Mouse (Mus musculus) ovary, postnatal 36 days (tissue): ENCODE measurements around the gene Alpk3.

Experiments used
- DNase-seq: peaks from one replicate; pipeline ENCODE4 v3.0.0; 2022; ENCODE audit warnings: low spot score, mixed read lengths

Alpk3 gene

DNA sequence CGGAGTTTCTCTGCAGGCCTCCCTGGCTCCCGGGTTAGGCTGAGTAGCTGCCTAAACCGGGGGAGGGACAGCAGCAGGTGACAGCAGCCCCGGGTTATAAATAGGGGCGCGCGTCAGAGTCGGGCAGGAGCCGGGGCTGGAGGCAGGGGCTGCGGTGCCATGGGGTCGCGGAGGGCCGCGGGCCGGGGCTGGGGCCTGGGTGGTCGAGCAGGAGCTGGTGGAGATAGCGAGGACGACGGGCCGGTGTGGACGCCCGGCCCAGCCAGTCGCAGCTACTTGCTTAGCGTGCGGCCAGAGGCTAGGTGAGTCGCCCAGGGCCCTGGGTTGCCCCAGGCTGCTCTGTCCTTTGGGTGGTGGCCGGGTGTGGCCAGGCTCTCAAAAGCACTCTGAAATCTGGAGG is at the start of gene Alpk3:
Gene Alpk3, plus strand, starts transcription at position 130 of the 400 bp plus-strand sequence.
- peak; percentile 38 for DNase-seq

DNA sequence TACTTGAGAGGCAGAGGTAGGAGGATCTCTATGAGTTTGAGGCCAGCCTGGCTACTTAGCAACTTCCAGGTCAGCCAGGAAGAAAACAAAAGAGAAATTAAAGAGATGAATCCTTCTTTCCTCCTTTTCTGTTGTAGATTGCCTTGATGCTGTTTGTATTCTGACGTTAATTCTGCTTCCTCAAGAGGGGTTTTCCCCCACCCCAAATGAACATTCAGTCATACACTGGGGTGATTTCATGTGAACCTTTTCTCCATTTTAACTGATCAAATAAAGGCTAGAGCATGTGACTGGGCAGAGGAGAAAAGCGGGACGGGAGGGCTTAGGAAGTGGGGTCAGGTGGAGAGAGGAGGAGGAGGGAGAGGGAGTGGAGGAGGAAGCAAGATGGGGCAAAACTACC is 49.1 kb upstream of the Alpk3 start:
- DNase-seq = no peak

DNA sequence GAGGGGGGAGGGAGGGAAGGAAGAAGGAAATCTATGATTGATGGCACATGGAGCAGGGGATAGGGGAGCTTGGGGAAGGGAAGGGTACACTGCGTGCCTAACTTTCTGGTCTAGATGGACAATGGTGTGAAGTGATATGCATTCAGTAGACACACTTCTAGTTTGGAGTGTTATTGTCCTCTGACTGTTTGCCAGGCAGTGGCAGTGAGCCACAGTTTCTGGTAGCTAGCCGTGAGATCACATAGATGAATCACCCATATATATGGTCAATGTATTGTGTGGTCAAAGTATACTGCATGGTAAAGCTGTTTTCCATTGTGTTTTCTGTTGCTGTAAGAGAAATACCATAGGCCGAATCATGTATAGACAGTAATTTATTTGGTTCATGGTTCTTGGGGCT is 45.8 kb upstream of the Alpk3 start:
- DNase-seq = no peak

DNA sequence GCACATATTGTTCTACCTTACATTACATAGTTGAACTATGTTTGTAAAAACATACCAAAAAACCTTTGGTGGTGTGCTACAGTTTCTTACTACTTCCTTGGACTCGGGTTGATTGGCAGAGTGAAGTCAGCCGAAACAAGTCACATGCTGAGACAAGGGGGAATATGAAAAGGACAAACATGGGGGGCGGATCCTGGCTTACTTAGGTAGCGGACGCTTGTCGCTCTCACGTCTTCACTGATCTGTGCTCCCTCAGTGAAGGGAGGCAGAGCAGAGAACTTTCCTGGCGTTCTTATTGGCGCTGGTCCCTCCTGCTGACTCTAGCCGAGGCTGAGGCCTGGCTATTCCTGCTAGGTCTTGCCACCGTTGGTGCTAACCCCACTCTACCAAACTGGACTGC is 37.1 kb upstream of the Alpk3 start:
- DNase-seq = no peak

DNA sequence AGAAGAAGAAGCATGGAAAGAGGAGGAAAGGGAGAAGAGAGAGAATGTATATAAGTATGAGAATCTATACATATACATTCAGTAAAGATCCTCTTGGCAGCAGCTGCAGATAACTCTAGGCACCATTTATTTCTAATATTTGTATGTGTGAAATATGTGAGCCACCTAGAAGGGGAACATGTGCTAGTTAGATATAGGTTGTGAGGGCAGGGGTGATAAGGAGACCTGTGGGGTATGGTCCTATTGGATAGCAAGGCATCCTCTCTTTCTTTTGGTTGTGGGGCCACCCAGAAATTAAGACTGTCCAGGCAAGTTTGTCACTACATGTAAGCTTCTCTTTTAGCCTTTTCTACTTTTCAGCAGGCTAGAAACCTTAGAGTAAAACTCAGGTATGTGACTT is 34.7 kb upstream of the Alpk3 start:
- DNase-seq = no peak

DNA sequence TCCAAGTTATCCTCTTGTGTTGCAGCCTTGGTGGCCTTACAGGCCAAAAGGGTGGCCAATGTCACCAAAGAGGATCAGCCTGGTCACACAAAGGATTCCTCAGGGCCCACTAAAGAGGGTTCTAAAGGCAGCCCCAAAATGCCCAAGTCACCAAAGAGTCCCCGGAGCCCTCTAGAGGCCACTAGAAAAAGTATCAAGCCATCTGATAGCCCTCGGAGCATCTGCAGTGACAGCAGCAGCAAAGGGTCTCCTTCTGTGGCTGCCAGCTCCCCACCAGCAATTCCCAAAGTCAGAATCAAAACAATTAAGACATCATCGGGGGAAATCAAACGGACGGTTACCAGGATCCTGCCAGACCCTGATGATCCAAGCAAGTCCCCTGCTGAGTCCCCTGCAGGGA is 33.3 kb upstream of the Alpk3 start:
- DNase-seq = no peak

DNA sequence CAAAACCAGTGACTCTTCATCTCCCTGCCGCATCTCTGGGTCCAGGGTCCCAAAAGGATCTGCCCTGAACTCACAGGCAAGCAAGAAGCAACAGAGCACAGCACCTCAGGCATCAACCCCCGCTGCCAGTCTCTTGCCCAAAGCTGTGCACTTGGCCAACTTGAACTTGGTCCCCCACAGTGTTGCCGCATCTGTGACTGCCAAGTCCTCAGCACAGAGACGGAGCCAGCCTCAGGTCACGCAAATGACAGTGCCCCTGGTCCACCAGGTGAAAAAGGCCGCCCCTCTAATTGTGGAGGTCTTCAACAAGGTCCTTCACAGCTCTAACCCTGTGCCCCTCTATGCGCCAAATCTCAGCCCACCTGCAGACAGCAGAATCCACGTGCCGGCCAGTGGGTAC is 32.7 kb upstream of the Alpk3 start:
- no peak for DNase-seq

DNA sequence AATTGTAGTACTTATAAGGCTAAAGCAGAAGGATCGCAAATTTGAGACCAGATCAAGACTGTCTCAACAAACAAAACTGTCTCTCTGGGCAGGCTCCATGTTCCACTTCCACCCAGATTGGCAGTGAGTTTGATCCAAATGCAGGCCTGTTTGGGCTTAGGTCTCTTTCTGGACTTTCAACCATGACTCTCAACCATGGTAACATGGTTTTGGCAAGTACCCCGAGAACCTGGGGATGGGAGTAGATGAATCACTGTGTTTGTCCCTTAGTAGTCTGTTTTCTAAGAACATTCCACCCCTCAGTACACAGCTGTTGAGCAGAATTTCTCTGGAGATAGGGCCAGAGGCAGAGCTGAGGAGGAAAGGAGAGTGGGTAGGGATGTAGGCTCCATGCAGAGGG is 31.6 kb upstream of the Alpk3 start:
- no peak for DNase-seq

DNA sequence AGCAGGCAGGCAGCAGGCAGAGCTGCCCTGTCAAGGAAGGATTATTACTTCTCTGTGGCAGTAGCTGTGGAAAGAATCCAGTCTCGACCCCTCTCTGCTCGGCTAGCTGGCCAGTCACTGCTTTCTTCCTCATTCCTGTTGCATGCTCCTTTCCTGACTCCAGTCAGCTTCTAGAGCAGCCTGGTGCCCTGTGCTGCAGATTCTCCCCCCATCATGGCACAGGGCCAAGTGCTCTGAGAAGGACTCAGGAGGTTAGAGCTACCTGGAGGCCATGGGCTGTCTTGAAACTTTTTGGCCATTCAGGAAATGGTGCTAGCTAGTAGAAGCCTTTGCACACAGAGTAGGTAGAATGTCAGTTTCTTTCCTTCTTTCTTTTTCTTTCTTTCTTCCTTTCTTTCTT is 17.7 kb upstream of the Alpk3 start:
- no peak for DNase-seq

DNA sequence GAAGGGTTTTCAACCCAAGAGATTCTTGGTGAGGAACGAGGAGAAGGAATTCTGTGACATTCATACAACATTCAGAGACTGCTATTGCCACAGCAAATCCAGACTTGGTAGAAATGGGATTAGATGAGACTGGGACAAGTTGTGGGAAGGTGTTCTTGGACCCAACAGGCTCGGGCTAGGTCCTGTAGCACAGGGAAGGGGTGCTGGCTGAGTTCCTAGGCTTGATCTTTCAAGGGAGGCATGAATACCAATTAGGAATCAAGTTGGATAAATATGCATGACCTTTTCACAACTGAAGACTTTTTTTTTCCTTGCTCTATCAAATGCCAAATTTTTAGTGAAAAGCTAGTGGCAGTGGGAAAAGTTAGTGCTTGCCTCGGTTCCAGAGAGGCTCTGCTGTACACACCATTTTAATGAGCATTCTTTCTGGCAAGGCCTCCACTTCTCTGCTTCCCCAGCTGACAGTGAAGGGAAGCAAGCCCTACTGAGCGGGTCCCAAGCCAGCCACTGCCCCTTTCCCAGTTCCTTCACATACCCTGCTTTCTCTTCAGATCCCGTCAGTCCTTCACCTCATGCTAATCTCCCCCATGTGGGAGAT is 14.3 kb upstream of the Alpk3 start:
- DNase-seq = no peak

DNA sequence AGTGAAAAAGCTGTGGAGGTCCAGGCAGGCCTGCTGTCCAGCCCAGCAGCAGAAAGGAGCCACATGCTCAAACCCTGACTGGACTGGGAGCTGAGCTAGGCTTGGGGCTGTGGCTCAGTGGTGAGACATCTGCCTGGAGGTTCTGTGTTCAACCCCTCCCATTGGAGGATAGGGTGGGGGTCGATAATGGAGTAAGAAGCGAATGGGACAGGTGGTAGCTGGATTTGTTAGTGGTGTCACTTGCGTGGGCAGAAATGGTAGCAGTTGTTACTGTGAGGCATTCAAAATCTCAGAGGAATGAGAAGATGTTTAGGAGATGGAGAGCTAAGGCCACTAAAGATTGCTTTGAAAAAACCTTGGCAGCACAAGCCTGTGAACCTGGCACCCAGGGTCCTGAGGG is 9.6 kb upstream of the Alpk3 start:
- no peak for DNase-seq

DNA sequence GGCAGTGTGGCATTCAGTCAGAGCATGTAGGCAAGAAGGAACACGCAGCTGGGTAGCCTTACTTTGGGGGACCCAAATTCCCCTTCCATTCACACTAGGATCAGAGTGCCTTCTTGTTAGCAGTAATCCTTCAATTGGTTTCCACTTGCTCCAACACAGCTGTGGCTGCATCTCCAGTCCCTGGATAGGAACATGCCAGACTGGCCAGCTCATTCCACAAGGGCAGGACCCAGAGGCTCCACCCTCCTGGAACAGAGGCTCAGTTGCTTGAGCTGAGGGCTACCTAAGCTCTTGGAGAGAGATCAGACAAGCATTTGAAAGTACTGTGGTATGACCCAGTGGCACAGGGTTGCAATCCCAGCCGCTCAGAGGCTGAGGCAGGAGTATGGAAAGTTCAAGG is 8.9 kb upstream of the Alpk3 start:
- no peak for DNase-seq

DNA sequence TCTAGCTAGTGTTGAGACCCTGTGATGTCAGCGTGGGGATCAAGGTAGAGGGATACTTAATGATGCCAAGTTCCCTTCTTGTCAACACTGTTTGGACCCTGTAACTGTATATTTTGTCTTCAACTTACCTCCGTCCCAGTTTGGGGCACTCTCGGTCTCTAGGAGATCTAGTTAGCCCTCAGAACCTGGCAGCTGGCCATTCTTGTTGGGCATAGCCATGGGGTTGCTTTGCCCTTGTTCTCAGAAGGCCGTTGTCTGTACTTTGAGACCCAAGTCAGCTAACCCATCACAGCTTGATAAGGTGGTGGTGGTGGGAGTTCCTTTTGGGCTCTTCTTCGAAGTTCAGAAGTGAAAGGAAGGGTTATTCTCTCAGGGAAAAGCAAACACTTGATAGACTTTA is 7.4 kb upstream of the Alpk3 start:
- DNase-seq = peak; percentile 66

DNA sequence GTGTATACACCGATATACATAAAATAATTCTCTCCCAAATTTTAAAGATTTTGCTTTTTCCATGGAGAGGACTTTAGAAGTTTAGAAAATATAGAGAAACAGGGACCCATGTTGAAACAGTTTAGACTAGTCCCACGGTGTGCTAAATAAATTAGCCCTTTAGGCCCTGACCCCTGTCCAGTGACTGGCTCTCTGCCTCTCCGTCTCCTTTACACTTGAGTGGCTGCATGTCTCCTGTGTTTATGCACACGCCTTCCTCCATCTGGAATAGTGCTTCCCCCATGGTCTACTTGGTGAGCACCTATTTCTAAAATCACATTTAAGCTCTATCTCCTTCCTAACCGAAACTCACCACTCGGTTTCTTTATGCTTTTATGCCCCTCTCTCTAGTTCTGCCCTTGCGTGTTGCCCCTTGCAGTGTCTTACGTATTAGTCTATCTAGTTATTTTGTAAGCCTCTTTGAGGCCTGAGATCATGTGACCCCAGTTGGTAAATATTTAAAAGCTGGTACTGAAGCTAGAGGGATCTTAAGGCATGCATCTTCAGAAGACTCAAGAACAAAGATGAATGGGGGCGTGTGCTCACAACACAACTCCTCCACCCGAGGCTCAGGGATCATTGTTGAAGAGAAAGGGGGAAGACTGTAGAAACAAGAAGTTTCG is 1.6 kb upstream of the Alpk3 start:
- DNase-seq = no peak

DNA sequence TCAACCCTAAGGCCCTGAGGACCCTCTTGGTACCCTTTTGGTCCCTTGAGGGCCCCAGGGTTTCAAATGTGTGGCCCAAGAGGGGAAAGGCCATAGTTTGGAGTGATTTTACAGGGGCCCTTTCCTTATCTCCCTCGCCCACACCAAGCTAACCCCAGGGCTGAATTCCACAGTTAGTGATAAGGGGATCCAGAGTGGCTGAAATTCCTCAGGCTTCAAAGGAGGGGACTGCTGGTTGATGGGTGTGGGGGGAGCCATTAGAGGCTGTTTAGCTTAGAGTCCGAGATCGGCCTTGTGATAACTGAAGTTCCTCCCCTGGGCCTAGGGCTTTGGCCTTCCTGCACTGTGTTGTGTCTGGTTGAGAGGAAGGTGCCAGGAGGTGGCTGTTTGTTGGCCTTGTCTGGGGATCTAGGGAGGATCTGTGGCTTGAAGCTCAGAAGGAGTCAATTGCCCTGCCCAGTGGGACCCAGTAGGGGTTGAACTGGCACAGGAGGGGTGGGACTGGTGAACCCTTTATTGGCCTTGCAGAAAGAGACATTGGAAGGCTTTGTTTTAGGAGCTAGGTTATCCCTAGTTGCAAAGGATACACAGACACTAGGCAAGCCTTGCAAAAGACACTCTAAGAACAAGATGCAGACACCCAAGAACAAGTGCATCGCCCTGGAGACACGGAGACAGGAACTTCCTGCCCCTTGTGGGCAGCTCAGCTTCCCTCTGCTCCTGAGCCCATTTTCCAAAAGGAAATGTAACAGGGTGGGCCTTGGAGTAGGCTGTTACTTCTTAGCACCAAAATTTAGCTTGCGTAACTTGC is 706 bp downstream of the Alpk3 start:
- peak; percentile 61 for DNase-seq

DNA sequence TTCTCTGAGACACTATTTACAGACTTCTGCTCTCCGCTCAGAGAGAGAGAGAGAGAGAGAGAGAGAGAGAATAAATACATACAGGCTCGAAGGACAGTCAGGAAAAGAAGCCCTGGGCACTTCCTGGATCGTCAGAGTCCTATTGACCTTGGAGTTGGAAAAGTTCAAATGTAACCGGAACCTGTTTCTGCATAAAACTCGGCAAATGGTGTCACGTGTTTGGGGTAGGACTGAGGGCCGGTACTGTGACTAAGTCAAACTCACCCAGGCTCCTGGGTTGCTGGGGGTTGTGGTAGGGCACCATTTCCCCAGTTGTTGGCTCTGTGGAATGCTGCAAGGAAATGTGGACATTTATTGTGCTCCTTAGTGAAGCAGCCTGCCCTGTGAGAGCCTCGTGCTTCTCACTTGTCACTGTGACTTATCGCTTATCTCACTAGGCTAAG is 1.3 kb downstream of the Alpk3 start:
- no peak for DNase-seq

DNA sequence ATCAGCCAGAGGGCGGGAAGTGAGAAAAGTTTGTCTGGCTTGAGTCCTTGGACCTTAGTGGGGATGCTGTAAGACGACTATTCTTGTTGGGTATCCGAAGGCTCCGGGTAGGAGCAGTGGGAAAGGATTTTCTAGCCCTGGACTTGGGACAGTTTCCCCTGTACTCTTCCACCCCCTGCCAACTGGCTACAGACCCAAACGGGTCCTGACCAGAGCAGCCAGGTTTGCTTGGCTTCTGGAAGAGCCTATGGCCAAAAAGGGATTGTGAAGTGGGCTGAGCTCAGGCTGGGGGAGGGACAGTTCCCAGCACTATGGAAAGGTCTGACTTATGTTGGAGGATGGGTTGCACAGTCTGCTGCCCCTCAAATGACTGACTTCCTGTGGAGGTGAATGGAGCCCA is 2.0 kb downstream of the Alpk3 start:
- no peak for DNase-seq

DNA sequence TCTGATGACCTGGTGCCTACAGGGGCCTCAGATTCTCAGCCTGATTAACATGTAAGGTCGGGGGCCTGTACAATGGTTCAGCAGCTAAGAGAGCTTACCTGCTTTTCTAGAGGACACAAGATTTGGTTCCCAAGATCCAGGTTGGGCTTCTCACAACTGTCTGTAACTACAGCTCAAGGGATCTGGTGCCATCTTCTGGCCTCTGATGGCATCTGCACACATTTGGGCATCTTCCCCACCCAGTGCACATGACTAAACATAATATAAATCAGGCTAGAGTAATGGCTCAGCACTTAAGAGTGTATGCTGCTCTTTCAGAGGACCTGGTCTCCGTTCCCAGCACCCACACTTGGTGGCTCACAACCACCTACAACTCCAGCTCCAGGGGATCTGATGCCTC is 3.5 kb downstream of the Alpk3 start:
- DNase-seq = no peak

DNA sequence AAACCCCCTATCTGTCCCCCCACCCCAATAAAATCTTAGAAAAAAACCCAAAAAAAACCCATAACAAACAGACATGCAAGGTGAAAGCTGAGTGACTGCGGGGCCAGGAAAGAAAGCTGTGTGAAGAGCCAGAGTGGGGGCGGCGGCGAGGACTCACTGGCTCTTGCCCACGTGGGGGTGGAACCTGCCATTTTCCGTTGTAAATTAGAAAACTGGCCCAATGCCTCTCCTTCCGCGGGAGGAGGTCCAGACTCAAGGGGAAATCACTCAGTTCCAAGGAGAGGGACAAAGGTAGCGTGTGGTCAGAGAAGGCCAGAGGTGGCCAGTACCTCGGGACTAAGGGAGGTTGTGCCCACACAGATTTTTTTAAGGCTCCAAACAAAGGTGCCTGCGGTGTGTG is 4.5 kb downstream of the Alpk3 start:
- no peak for DNase-seq

DNA sequence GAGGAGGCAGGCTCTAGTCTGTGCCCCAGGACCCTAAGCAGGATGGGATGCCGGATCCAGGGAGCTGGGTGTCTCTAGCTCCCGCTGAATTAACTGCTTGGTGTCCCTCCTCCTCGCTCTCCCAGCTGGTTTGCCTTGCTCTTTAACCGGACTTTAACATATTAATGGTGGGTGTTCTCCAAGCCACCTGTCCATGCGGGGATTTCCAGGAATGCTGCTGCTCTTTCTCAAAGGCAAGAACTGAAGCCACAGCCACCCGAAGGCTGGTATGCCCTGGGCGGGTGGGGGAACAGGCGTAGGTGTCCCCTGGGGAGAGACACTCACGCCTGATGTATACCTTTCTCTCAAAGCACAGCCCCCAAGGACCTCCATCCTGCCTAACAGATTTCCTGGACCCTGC is 5.9 kb downstream of the Alpk3 start:
- no peak for DNase-seq

DNA sequence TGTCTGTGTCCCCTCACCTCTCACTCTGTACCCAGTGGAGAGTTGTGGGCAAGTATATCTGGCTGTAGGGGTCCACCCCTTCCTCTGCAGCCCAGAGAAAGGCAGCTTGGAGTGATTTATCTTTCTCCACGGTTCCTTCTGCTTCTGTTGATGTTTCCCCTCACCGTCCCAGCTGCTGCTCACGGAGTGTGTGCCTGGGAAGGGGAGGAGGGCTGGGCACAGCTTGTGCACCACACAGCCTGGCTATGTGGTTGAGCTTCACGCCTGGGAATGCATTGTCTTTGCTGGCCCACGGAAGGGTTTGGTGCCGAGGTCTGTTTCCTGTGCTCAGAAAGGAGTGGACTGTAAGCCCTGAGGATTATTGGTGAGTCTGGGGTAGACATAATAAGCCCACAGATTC is 9.3 kb downstream of the Alpk3 start:
- no peak for DNase-seq

DNA sequence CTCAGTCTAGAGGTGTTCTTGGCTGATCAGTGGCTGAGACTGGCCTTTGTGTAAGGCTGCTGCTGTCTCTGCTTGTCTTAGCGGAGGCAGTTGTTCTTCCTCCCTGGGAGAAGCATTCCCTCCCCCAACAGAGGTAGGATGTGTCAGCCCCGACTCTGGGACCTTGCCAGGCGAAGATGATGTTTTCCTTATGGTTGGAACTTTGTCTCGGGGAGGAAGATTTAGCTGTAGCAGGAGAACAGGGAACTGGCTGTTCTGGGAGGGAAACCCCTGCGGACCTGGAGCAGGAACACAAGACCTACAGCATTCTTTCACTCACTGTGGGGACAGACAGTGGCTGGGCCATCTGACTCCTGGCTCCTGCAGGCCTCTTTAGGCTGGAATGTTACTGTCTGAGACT is 15.1 kb downstream of the Alpk3 start:
- DNase-seq = peak; percentile 55

DNA sequence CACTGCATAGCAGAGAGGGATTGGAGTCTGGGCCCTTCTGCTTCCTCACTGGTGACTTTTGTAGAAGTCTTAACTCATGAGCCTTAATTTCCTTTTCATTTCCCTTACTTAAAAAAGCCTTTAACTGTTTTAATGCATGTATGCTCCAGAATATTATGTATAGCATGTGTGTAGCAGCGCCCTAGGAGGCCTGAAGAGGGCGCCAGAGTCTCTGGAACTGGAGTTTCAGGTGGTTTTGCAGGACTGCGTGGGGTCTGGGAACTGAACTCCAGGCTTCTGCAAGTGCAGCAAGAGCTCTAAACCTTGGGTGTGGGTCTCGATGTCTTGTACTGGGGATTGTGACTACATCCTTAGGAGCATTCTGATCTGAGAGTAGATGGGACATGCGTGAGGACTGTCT is 15.9 kb downstream of the Alpk3 start:
- DNase-seq = no peak
